Mouse (Mus musculus) embryo, embryonic 9.5 days (tissue): ENCODE data around the gene Zfp979.
"Not testable (repeated sequence)": the region's sequence is repeated elsewhere in the genome, so short reads cannot be mapped to it uniquely, and the experiment has no call there.

Source experiments
- DNase-seq: peaks from one replicate; pipeline ENCODE4 v3.0.0-alpha.2; 2017; ENCODE audit errors: extremely low spot score

Zfp979 gene

DNA sequence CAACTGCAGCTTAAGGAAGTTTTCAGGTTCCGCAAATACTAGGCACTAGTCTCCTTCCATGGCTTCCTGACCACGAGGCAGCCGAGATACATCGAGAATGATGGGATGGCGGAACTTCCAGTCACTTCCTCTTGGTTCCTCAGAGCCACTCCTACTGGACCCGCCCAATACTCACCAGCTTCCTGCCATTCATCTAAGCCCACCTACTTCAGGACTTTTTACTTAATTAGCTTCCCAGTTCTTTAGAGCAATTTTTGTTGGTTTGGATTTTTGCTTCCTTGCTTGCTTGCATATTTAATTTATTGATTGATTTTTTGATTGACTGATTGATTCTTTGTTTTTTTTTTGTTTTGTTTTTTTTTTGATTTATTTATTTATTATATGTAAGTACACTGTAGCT lies at the start of gene Zfp979:
TSS of gene Zfp979 (minus strand) at position 101 of the 400 bp plus-strand sequence.
- DNase-seq, result not testable (repeated sequence)

DNA sequence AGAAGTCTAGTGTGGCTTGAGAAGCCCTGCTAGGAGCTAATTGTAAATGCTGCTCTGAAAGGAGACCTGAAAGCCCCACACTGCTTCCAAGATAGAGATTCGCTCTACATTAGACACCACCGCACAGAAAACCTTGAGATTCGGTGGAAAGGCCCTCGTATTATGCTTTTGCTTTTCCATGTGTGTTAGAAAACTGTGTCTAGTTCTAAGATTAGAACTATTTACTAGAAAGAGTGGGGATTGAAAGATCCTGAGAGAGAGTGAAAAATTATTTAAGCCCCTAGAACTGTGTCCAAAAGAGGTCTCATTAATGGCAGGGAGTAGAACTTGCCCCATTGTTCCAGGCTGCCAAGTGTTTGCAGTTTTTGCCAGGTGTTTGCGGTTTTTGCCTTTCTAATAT lies 12.9 kb upstream of the Zfp979 start:
- not testable (repeated sequence) for DNase-seq

DNA sequence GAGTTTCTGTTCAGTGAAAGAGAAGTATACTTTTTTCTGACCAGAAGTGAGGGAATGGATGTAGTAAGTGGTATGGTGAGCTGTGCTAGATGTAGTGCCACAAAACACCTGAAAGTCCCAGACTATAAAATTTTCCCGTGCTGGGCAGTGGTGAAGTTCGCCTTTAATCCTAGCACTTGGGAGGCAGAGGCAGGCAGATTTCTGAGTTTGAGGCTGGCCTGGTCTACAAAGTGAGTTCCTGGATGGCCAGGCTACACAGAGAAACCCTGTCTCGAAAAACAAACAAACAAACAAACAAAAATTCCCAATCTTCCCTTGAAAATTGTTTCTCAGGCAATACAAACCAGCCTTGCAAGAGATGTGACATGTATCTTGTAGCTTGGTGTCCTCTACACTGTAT lies 5.1 kb upstream of the Zfp979 start:
- DNase-seq, result not testable (repeated sequence)

DNA sequence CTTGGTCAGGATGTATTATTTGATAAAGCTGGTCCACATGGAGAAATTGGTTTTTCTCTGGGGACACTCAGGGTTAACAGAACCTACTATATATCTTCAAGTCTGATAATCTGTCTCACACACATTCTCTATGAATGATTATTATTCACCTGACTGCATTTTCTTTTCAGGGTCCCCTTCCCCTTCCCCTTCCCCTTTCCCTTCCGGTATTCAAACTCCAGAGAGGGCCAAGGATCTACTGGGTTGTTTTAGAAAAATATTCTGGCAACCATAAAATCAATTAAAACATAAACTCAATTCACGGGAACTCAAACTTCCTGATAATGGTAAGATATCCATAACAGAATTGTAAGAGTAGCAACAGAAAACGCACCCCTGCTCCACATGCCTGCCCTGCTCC lies 381 bp downstream of the Zfp979 start:
- DNase-seq, result not testable (repeated sequence)

DNA sequence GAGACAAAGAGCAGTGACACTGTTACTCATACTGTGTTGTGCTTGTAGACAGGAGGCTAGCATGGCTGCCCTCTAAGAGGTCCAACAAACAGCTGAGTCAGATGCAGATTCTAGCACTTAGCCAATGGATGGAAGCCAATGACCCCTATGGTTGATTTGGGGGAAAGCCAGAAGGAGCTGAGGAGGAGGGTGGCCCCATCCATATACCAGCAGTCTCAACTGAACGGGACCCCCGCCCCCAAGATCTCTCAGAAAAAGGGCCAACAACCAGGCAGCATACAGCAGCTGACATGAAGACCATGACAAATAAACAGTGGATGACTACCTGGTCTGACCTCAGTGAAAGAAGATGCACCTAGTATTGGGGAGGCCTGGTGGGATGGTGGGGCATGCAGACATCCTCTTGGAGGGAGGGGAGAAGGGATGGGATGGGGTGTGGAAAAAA lies 8.5 kb downstream of the Zfp979 start:
- not testable (repeated sequence) for DNase-seq

DNA sequence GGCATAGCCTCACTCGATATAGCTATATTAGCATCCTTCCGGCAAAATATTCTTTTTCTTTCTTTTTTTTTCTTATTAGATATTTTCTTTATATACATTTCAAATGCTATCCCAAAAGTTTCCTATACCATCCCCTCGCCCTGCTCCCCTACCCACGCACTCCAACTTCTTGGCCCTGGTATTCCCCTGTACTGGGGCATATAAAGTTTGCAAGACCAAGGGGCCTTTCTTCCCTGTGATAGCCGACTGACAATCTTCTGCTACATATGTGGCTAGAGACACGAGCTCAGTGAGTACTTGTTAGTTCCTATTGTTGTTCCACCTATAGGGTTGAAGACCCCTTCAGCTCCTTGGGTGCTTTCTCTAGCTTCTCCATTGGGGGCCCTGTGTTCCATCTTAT lies 35.8 kb downstream of the Zfp979 start:
- DNase-seq, result not testable (repeated sequence)

DNA sequence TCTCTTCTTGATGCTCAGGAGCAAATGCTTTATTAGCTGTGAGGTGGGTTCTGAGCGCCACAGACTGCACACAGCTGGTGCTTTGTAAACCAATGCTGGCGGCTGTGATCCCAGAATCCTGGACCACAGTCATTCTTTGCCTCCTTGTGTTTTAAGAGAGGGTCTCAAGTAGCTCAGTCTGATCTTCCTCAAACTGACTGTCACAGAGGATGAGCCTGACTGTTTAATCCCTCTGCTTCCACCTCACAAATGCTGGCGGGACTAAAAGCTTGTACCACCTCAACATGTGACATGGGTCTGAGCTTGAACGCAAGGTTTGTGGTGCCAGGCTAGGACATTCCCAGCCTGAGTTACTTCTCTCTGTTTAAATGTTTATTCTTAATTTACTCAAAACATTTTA lies 36.8 kb downstream of the Zfp979 start:
- DNase-seq, result no peak

DNA sequence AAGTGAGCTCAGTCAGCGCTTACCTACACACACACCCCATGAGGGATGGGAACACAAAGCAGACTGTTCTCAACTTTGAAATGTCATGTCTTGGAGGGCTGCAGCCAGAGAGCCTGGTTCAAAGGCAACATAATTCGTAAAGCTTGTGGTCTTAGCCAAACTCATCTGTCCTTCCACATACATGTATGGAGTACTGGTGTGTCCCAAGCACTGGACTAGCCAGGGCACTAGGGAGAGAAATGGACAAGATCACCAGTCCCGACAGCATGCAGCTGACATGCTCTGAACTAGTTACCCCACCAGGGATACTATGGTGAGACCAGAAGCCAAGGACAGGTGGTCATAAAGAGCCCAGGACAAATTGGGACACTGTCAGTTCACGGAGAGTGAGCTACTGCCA lies 38.5 kb downstream of the Zfp979 start:
- no peak for DNase-seq

DNA sequence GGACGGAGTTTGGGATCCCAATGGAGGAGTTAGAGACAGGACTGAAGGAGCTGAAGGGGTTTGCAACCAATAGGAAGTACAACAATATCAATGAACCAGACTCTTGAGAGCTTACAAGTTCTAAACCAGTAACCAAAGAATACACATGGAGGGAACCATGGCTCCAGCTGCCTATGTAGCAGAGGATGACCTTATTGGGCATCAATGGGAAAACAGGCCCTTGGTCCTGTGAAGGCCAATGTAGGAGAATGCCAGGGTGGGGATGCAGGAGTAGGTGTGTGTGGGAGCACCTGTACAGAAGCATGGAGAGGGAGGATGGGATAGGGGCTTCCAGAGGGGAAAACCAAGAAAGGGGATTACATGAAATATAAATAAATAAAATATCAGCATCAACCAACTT lies 40.4 kb downstream of the Zfp979 start:
- DNase-seq, result no peak

DNA sequence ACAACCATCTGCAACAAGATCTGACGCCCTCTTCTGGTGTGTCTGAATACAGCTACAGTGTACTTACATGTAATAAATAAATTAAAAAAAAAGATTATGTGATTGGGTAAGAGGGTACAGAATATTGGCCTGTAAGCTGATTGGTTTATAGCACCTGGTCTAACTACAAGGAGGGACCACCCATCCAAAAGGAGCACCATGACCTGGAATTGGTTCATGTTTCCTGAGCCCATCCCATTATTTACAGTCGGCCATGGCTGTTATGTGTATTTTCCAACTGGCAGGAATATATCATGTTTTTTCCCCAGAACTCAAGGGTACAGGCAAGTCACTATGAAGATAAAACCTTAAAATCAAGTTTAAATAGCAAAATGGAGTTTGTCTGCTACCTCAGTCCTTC lies 43.5 kb downstream of the Zfp979 start:
- no peak for DNase-seq

DNA sequence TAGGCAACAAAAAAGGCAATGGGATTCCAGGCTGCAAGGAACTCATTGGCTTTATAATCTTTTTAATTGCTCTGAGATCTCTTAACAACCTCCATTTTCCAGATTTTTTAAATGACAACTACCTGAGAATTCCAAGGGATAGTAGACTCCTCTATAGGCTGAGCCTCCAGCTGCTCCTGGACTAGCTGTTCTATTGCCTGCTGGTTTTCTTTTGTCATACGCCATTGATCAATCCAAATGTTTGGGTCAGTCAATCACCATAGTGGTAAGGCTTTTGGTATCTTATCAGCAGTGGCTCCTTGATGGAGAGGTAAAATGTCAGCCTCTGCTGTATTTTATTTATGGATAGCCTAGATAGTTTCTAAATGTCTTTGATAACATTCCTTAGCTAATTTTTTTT lies 44.6 kb downstream of the Zfp979 start:
- no peak for DNase-seq

DNA sequence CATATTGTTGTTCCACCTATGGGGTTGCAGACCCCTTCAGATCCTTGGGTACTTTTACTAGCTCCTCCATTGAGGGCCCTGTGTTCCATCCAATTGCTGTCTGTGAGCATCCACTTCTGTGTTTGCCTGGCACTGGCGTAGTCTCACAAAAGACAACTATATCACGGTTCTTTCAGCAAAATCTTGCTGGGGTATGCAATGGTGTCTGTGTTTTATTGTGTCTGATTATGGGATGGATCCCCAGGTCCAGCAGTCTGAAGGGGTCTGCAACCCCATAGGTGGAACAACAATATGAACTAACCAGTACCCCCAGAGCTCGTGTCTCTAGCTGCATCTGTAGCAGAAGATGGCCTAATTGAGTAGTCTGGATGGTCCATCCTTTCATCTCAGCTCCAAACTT lies 47.7 kb downstream of the Zfp979 start:
- not testable (repeated sequence) for DNase-seq

DNA sequence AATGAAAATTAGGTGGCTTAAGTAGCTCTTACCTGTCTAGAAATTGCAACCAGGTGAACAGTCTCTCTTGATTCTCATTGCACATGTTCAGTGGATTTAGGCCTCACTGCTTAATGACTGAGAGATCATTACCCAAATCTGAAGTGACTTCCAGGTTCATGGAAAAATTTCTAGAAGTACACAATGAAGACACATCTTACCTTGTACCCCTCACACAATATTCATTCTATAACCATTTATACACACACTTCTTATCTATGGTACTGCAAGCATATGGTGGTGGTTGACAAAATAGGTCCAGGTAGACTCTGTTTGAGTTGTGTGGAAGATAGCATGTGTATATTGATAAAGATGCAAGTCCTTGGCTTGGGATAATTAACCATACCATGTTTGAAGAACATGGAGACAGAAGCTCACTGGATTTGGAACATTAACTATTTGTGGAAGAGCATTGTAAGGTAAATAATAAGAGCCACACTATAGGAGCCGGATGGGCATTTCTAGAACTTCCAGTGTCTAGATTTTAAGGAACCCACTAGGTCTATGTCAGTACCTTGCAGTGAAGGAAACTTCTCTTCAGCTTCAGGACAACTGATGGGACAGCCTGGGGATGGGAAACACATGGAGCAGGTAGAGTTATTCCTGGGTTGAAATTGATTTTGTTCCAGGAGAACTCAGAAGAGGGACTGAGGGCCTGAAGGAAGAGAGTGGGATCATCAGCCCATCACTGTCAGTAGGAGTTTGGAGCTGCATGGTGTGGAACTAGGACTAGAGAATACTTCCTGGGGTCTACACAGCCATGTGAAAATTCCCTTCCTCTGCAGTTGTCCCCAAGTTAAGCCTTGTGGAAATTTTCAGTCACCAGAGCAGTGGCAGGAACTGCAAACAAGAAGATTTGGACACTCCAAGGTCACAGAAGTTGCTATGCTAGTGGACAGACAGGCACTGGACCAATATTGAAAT lies 55.5 kb downstream of the Zfp979 start:
- no peak for DNase-seq

DNA sequence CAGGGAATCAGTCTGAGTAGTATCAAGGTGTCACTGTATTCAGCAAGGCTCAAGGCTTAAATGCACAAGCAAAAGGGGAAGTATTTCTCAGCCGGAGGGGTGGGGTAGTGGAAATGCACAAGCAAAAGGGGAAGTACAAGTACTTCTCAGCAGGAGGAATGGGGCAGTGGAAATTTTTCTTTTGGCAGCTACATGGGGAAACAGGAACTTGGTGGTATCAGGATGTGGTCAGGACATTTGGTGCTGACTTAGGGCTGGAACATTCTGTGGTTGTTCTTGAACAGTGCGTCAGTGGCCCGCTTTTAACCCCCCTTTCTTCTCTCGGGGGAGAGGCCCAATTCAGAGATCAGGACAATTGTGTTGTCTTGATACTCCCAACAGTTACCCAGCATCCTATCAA lies 62.9 kb downstream of the Zfp979 start:
- not testable (repeated sequence) for DNase-seq

DNA sequence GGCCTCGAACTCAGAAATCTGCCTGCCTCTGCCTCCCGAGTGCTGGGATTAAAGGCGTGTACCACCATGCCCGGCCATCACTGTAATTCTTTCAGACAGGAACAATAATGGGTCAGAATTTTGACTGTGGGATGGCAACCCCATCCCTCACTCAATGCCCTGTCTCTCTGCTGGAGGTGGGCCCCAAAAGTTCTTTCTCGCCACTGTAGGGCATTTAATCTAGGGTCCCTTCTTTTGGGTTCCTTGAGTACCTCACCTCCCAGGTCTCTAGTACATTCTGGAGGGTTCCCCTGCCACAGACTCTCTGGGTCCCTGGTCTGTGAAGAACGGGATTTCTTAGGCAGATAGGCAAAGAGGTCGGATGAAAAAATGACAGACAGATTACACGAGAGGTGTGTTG lies 71.2 kb downstream of the Zfp979 start:
- DNase-seq, result not testable (repeated sequence)

DNA sequence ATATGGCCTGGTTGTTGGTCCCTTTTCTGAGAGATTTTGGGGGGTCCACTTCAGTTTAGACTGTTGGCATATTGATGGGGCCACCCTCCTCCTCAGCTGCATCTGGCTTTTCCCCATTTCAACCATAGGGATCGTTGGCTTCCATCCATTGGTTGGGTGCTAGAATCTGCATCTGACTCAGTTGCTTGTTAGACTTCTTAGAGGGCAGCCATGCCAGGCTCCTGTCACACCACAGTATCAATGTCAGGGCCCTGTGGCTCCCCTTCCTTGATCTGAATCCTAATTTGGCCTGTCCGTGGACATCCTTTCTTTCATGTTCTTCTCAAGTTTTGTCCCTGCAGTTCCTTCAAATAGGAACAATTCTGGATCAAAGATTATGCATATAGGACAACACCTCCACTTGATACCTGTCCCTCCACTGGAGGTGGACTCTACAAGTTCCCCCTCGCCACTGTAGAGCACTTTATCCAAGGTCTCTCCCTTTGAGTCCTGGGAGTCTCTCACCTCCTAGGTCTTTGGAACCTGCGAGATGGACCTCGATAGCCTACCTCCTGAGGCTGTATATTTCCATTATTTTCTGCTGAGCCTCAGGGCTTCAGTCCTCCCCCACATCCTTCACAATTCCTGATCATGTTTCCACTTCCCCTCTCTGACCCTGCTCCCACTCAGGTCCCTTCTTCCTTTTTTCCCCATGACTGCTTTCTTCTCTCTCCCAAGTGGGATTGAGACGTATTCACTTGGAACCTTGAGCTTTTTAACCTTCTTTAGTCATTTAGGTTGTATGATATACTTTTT lies 76.7 kb downstream of the Zfp979 start:
- no peak for DNase-seq
